Mouse (Mus musculus) left cerebral cortex, postnatal 4 days (tissue): Measurements from ENCODE around the gene Itih2. TPM values are rescaled to one million over a fixed set of nuclear protein-coding genes. Genes with fewer than 3 reads are reported as not detected.

Source experiments
- DNase-seq: peaks from one replicate; pipeline ENCODE4 v3.0.0-alpha.2; 2022
- intact Hi-C: fragments of 180-260 bp; cut with DNase I; formaldehyde crosslinking; loops from one replicate; pipeline ENCODE4 v1.15.1; 2025
- total RNA-seq, 2 experiments: library from RNA; stranded (reverse); gene quantifications; 2 replicates each; pipeline ENCODE4 v1.2.3; 2021

The Itih2 gene
- total RNA-seq, 2 experiments from 2014 or later, result 3.2 TPM

- no peak for DNase-seq
- intact Hi-C loops, result no loop called here
Measured at GRCm38 (mm10) chr2:10119276-10119675, 11.9 kb downstream of the Itih2 start.

DNA sequence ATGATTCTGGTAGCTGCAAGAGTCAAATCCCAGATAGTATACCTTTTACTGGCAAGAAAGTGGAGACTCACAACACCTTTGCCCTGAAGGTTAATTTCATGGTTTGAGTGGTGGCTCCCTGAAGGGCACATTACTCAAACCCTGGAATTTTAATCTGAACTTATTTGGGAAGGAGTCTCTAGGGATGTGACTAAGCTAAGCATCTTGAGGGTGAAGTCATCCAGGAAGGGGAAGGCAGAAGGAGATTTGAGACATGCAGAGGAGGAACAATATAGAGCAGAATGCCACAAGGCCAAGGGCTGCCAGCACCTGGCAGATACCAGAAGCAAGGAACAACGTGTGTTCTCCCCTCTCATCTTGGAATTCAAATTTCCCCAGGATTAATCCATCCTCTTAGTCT is 12.4 kb downstream of the Itih2 start:
- intact Hi-C loops, result no loop called here

DNA sequence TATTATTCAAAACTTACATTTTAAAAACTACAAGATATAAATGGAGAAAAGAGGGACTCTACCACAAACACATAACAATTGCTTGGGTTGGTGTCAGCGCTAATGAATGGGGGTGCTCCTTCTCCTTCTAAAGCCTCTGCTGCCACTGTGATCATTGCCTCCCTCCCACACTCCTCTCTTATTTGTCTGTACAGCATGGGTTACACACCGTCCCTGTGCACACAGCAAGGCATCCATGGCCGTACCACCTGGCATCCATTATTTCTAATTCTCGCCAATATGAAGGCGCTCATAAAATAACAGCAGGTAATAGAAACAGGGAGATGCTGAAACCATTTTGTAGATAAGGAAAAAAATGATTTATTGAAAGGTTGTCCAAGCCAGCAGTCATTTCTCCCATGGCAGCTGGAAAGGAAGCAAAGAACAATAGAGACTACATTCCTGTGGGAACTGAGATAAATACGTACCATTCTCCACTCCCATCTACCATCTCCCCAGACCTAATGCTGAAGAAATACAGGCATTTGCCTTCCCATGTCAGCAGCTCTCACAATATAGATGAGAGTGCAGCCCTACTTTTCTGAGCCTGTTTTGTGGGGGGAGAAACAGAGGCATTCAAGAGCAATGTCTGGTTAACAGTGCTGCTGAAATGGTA is 22.5 kb downstream of the Itih2 start:
- intact Hi-C loops, result no loop called here
- no peak for DNase-seq

More for the DNA sequence above, 12.4 kb downstream of the Itih2 start:
- DNase-seq, result no peak

- peak; percentile 43 for DNase-seq
- intact Hi-C loops, result loop anchor here (2.0 kb wide), 1 partner anchor 188 kb away; no protein-coding TSS in a partner anchor
Measured at GRCm38 (mm10) chr2:10101180-10101579, 30.0 kb downstream of the Itih2 start.

DNA sequence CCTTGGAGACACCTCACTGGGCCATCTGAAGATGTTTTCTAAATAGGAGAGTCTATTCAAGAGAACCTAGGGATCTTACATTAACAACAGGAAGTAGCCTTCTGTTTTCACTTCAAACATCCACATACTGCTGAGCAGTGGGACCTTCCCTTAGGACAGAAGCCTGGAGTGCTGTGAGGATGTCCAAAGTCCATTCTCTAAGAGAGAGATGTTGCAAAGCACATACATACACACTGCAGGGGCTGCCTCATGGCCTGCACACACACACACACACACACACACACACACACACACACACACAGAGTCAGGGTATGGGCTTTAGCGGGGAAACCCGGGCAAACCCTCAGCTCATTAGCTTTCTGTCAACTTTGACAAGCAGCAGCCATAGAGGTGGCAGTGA is 30.7 kb downstream of the Itih2 start:
- DNase-seq, result no peak
- intact Hi-C loops, result loop anchor here (2.0 kb wide), 1 partner anchor 188 kb away; no protein-coding TSS in a partner anchor

DNA sequence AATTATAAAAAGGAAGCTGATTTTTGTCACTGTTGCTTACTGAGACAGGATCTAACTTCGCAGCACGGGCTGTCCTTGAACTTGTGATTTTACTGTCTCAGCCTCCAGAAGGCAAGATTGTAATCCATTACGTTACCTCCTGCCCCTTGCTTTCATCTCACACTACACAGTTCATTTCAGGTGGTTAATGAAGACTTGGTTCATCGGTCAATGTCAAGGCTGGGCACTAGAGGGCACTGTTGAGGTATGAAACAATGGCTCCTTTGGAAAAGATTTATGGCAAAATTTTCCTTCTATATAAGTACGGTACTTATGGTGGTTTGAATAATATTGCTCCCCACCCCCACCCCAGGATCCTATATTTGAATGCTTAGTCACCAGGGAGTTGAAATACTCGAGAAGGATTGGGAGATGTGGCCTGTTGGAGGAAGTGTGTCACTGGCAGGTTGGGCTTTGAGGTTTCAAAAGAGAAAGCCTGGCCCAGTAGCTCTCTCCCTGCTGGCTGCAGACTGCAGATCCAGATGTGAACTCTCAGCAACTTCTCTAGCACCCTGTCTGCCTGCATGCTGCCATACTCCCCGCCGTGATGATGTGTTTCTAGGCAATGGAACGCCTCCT is 32.5 kb downstream of the Itih2 start:
- intact Hi-C loops, result no loop called here
- DNase-seq, result peak; percentile 59

GRCm38 (mm10) chr2:10094327-10095100 is 36.7 kb downstream of the Itih2 start:
- DNase-seq, result no peak
- intact Hi-C loops, result no loop called here

DNA sequence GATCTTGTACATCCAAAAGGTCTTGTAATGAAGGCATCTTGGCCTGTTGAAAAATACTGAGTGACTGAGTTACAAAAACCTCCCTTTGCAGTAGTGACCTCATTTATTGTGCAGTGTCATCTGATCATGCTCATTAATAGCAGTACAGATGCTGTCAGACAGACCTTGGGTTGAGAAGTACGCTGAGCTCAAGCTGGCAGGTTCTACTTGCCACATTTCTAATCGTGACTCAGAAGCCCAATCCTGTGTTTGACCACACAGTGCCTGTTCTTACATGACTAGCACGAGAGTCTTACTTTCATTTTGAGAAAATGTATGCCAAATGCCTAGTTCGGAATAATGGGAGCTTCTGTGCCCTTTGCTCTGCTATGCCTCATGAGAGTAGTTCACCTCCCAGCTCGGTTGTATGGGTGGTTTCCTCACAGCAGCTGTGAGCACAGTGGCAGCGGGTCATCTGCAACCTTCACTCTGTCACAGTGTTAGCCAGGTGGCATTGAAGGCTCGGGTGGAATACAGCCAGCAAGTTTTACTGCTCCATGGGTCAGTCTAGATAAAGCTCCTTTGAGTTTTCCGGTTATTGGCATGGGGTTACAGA is 43.8 kb downstream of the Itih2 start:
- DNase-seq, result no peak
- intact Hi-C loops, result no loop called here

DNA sequence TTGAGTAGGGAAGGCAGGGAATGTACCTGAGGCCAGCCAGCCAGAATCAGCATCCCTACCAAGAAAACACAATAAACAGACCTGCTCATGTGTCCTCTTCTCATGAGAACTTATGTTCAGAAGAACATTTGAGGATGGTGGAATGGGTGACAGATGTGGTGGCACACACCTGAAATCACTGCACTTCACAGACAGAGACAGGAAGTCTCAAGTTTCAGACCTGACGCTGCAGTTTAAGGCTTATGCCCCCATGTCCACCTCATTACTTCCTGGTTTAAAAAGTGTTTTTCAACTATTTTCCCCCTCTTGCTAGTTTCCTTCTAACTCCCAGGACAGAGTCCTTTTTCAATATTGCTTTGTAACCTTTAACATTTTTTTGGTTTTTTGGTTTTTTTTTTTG is 48.5 kb downstream of the Itih2 start:
- intact Hi-C loops, result no loop called here
- no peak for DNase-seq

DNA sequence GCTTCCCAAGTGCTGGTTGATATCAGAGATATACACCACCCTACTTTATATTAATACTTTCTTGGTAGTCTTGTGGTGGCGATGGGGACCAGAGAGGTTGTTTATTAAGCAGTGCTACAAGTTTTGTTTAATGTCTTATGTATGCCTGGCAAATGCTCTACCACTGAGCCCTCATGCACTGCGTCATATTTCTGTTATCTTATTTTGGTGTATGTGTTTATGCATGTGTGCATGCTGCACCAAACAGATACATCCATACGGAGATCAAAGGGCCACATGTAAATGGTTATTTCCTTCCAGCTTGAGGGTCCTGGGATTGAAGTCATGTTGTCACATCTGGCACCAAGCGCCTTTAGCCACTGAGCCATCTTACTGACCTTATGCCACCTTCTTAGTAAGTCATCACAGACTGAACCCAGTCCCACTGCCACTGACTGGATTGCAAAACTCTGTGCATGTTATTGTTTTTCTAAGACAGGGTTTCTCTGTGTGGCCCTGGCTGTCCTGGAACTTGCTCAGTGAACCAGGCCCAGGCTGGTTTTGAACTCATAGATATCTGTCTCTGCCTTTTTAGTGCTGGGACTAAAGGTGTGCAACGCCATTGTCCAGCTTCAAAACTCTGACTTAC is 49.6 kb downstream of the Itih2 start:
- intact Hi-C loops, result no loop called here
- DNase-seq, result no peak

- intact Hi-C loops, result no loop called here
Measured at GRCm38 (mm10) chr2:10080310-10081010, 50.7 kb downstream of the Itih2 start, which contains the start of the genes Atp5c1 and Kin. Gene Atp5c1 (minus strand): TSS chr2:10080510. Gene Kin (plus strand): TSS chr2:10080593.

DNA sequence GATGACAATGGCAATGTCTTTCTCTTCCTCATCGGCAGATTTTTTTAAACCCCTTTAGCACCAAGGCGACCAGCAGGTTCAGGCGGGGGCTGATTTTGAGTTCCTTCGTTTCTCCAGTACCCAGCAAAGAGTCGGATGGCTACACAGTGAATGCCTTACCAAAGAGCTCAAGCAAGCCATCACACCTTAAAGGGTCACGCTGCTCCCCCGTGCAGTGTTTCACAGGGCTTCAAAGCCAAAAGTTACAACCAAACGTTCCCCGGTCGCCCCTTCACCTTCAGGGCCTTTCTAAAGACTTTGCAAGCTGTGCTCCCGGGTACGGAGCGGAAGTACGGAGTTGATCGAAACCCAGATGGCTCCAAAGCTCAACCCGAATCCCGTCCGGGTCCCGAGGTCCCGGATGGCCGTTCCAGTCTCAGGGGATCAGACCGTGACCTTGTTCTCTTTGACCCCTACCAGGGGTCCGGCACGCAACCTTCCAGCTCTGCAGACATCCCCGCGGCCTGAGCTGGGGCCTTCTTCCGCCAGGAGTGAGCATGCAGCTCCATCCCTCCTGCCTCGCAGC is 51.4 kb downstream of the Itih2 start:
- DNase-seq, result no peak
- intact Hi-C loops, result no loop called here

More at GRCm38 (mm10) chr2:10080310-10081010, 50.7 kb downstream of the Itih2 start, which contains the start of the genes Atp5c1 and Kin:
- peak; percentile 97 for DNase-seq

DNA sequence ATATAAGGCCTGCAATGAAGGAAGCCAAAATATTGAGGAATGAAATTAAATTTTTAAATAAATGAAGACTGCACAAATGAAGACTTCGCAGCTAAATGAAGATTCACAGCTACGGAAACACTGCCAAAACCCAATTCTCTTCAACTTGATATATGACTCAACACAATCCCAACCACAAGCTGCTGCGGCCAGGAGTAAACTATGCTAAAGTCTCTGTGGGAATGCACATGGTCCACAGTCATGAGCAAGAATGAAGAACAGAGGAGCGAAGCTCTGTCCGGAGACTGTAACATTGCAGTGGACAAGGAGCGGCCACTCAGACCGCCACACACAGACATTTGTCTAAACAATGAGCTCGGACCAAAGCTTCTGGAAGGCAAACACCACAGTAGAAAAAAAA is 54.5 kb downstream of the Itih2 start:
- intact Hi-C loops, result no loop called here

DNA sequence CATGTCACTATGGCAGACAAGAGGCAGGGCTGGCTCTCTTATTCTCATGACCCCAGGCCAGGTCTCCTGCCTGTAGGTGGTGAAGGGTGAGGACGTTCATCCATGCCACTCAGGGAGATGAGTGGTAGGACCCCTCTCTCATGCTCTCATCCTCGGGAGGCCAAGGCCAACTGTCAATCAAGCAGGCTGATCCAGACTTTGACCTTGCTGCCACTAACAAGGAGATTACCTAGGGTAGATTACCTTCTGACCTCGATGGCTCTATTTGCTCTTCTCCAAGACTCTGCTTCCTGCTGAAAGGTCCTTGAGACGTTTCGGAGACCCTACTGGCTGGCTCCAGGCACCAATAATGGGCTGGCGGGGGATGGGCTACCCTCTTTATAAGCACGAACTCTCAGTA is 56.7 kb downstream of the Itih2 start:
- DNase-seq, result no peak
- intact Hi-C loops, result no loop called here

More for the DNA sequence above, 54.5 kb downstream of the Itih2 start:
- no peak for DNase-seq

DNA sequence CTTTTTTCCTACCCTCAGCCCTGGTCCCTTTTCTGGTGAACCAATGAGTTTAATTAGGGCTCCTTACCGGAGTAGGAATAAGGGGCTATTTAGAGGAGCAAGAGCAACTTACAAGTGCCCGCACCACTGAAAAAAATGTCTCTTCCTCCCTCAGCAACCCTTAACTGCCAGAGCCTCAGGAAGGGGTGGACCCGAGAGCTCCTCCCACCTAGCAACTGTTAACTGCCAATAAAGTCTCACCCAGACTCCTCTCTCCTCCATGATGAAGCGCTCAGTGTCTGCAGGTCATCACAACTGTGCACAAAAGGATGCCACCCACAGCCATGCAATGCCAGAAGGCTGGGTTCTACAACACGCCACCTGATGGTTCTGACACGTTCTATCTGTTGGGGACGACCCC is 59.4 kb downstream of the Itih2 start:
- DNase-seq, result no peak
- intact Hi-C loops, result no loop called here

- DNase-seq, result no peak
- intact Hi-C loops, result no loop called here
Measured at GRCm38 (mm10) chr2:10058836-10059235, 72.4 kb downstream of the Itih2 start.

DNA sequence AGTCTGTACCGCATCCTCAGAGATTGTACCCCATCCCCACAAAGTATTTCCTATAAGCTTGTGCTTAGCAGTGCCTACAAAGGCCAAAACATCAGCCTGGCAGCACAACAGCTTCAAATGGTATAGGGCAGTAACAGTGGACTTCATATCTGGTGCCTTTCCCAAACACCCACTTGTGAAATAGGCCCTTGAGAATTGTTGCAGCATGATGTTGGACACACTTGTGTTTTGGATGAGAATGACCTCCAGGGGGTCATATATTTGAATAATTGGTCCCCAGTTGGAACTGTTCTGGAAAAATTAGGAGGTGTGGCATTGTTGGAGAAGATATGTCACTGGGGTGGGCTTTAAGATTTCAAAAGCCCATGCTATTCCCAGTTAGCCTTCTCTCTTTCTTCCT is 79.2 kb downstream of the Itih2 start:
- intact Hi-C loops, result no loop called here
- DNase-seq, result no peak

DNA sequence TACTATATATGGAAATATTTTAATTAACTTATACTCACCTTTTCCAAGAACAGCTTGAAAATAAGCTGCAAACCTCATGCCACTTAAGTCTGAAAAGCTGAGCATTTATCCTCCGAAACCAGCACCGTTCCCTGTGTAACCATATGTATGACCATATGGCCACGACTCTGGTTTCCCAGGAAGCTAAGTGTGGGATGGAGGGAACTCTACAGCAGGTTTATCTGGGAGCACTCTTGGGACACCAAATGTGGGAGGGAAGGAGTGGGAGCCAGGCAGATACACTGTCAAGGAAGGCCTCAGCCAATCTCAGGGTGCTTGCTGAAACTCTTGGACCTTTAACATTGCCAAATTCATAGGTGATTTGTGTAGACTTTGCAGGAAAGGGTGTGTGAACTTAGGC is 80.3 kb downstream of the Itih2 start:
- intact Hi-C loops, result no loop called here
- DNase-seq, result no peak

DNA sequence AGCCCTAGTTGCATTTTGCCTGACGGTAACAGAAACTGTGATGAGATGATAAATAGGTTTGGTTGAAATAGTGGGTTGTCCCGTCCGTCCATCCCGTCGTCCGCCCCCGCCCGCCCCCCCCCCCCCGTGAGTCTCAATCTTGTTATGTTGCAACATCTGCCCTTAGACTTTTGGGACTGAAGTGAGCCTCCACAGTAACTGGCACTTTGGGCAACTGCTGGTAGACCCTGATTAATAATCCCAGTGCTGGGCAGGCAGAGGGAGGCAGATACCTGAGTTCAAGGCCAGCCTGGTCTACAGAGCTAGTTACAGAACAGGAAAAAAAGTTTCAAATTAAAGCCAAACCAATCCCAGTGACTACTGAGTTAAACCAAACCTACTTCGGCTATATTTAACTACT is 81.7 kb downstream of the Itih2 start:
- intact Hi-C loops, result no loop called here
- DNase-seq, result no peak

DNA sequence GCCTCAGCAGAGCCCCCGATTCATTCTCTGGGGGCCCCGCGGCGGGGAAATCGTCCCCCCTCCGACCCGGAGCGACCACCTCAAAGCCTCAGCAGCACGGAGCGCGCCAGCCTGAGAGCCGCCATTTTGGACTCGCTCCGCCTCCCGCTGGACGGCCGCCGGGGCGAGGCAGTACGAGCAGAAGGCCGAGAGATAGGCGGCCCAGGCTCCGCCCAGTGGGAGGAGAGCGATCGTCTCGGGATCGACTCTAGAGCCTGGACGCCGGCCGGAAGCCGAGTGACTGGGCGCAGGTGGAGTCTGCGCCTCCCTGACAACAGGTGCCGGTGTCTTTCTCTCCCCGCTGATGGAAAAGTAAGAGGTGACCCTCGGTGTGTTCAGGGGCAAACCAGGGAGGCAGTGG is 82.7 kb downstream of the Itih2 start, which contains the start of gene Taf3:
TSS of gene Taf3 (minus strand) at position 136 of the 400 bp plus-strand sequence.
- intact Hi-C loops, result no loop called here
- DNase-seq, result peak; percentile 95
